ENCODE assay signal across 30 mouse cellular contexts in the genomic region with DNA sequence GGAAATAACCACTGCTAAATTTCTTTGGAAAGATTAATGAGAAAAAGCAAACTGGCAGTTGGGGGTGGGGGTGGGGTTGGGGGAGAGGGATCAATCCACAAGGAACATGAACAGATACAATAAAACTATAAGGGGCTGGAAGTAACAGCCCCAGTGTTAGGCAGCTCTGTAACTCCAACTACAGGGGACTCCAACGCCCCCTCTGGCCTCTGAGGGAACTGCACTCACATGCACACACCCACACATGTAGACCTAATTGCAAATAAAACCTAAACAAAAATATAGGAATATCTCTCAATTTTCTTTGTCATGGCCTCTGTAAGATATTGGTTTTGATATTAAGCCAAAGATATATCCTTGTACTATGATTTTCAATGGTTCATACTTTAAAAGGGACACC.
DNase-seq lines count a peak whose midpoint lies in the region; ATAC-seq and TF ChIP-seq lines count a peak whose summit lies in the region.
"Had no signal": no experiment of that assay in that cellular context is flagged by ENCODE, and none has a peak within 500 bp of the region (broad histone marks: within the 10 kb centered on the region; RNA-seq: fewer than 3 reads in every experiment).

No protein-coding gene starts in this region.

- H3K9me3 ChIP-seq in intestine, postnatal 0 days (ENCODE audit: control insufficient read depth): no peaks in the 10 kb centered on the region
- H3K9me3 ChIP-seq in intestine, embryonic 15.5 days: no peaks in the 10 kb centered on the region
- no peaks in the 10 kb centered on the region for H3K9me3 ChIP-seq in neural tube, embryonic 15.5 days (replicated peaks)
- H3K9me3 ChIP-seq: embryonic facial prominence, embryonic 13.5 days; forebrain, embryonic 12.5 days; heart, embryonic 12.5 days; hindbrain, embryonic 13.5 days; limb, embryonic 13.5 days; liver, embryonic 15.5 days; midbrain, embryonic 15.5 days; neural tube, embryonic 12.5 days; stomach, embryonic 15.5 days had no signal

- no peaks in the 10 kb centered on the region for H3K4me1 ChIP-seq in intestine, postnatal 0 days (replicated peaks; ENCODE audit: control insufficient read depth, insufficient read depth, low read length)
- H3K4me1 ChIP-seq in intestine, embryonic 15.5 days (replicated peaks): 0 out of 2 replicates have a peak, but pooled peaks cover under 1% of the 10 kb centered on the region
- H3K4me1 ChIP-seq in testis, adult 2 months (ENCODE audit: control insufficient read depth, insufficient read depth, low read length): no peaks in the 10 kb centered on the region
- peaks cover 1% of the 10 kb centered on the region; the same call in 1 of the 2 replicates for H3K4me1 ChIP-seq in neural tube, embryonic 15.5 days
- H3K4me1 ChIP-seq: forebrain, embryonic 12.5 days; hindbrain, embryonic 13.5 days; midbrain, embryonic 15.5 days; neural tube, embryonic 12.5 days had no signal

- no peak for TF ChIP-seq POLR2A in testis, adult 2 months (IDR thresholded peaks at IDR 0.05; ENCODE audit: control insufficient read depth, low read depth, low read length)

- H3K27ac ChIP-seq in intestine, postnatal 0 days (ENCODE audit: low read depth, low read length): no peak overlapping the region
- H3K27ac ChIP-seq in intestine, embryonic 15.5 days: no peak overlapping the region
- H3K27ac ChIP-seq in testis, adult 2 months (ENCODE audit: control insufficient read depth, insufficient read depth, low read depth, low read length): no peak overlapping the region
- no peak overlapping the region for H3K27ac ChIP-seq in neural tube, embryonic 15.5 days (replicated peaks)
- H3K27ac ChIP-seq: embryonic facial prominence, embryonic 13.5 days; forebrain, embryonic 12.5 days; hindbrain, embryonic 13.5 days; limb, embryonic 13.5 days; liver, embryonic 15.5 days; macrophage; midbrain, embryonic 15.5 days; neural tube, embryonic 12.5 days; stomach, embryonic 15.5 days had no signal

- no peaks in the 10 kb centered on the region for H3K36me3 ChIP-seq in intestine, postnatal 0 days (ENCODE audit: control insufficient read depth, insufficient read depth)
- no peaks in the 10 kb centered on the region for H3K36me3 ChIP-seq in intestine, embryonic 15.5 days
- H3K36me3 ChIP-seq in testis, adult 2 months (ENCODE audit: control insufficient read depth, insufficient read depth, low read length): no peaks in the 10 kb centered on the region
- H3K36me3 ChIP-seq in neural tube, embryonic 15.5 days: no peaks in the 10 kb centered on the region
- H3K36me3 ChIP-seq: embryonic facial prominence, embryonic 13.5 days; forebrain, embryonic 12.5 days; heart, embryonic 12.5 days; hindbrain, embryonic 13.5 days; limb, embryonic 13.5 days; midbrain, embryonic 15.5 days; neural tube, embryonic 12.5 days; stomach, embryonic 15.5 days had no signal

- no peaks in the 10 kb centered on the region for H3K27me3 ChIP-seq in intestine, postnatal 0 days (replicated peaks; ENCODE audit: control insufficient read depth, insufficient read depth, low read length)
- no peaks in the 10 kb centered on the region for H3K27me3 ChIP-seq in intestine, embryonic 15.5 days (replicated peaks)
- no peaks in the 10 kb centered on the region for H3K27me3 ChIP-seq in testis, adult 2 months (ENCODE audit: control insufficient read depth, insufficient read depth, low read length)
- H3K27me3 ChIP-seq in neural tube, embryonic 15.5 days (replicated peaks): no peaks in the 10 kb centered on the region
- H3K27me3 ChIP-seq: embryonic facial prominence, embryonic 13.5 days; forebrain, embryonic 12.5 days; heart, embryonic 12.5 days; hindbrain, embryonic 13.5 days; limb, embryonic 13.5 days; liver, embryonic 15.5 days; midbrain, embryonic 15.5 days; neural tube, embryonic 12.5 days; Patski; stomach, embryonic 15.5 days had no signal

- no peak for ATAC-seq in intestine, postnatal 0 days
- ATAC-seq in intestine, embryonic 15.5 days: no peak
- ATAC-seq in neural tube, embryonic 15.5 days (ENCODE audit: low FRiP score): no peak
- ATAC-seq: activated CD4-positive, CD25-positive, alpha-beta regulatory T cell, adult 4 months; lung, postnatal 0 days; midbrain, embryonic 15.5 days; Patski had no signal

- DNase-seq in testis, postnatal 14 days (ENCODE audit: low spot score): no peak
- peak; percentile 29 for DNase-seq in R1 (ENCODE audit: low read depth, low spot score)
- no peak for DNase-seq in urinary bladder, postnatal 10 days (ENCODE audit: low spot score)
- DNase-seq: cerebellum, adult 8-10 months; cerebellum, postnatal 36 days; embryo, embryonic 11 days; gastrocnemius, postnatal 10 days; heart, postnatal 14 days; kidney, adult 2 months; kidney, postnatal 10 days; retina, postnatal 1 day; right cerebral cortex, postnatal 25 days had no signal

- H3K4me2 ChIP-seq in intestine, postnatal 0 days (replicated peaks; ENCODE audit: low read depth): no peak overlapping the region
- no peak overlapping the region for H3K4me2 ChIP-seq in intestine, embryonic 15.5 days (replicated peaks)
- no peak overlapping the region for H3K4me2 ChIP-seq in neural tube, embryonic 15.5 days
- H3K4me2 ChIP-seq: embryonic facial prominence, embryonic 13.5 days; forebrain, embryonic 12.5 days; heart, embryonic 12.5 days; hindbrain, embryonic 13.5 days; limb, embryonic 13.5 days; liver, embryonic 15.5 days; midbrain, embryonic 15.5 days; neural tube, embryonic 12.5 days; stomach, embryonic 15.5 days had no signal

- no peak overlapping the region for H3K9ac ChIP-seq in intestine, postnatal 0 days (ENCODE audit: low read depth, low read length)
- no peak overlapping the region for H3K9ac ChIP-seq in intestine, embryonic 15.5 days
- H3K9ac ChIP-seq in neural tube, embryonic 15.5 days (replicated peaks): no peak overlapping the region
- H3K9ac ChIP-seq: embryonic facial prominence, embryonic 13.5 days; forebrain, embryonic 12.5 days; heart, embryonic 12.5 days; hindbrain, embryonic 13.5 days; limb, embryonic 13.5 days; liver, embryonic 15.5 days; midbrain, embryonic 15.5 days; neural tube, embryonic 12.5 days; stomach, embryonic 15.5 days had no signal

- no peak overlapping the region for H3K4me3 ChIP-seq in intestine, postnatal 0 days (ENCODE audit: low read depth, low read length)
- no peak overlapping the region for H3K4me3 ChIP-seq in intestine, embryonic 15.5 days (replicated peaks)
- no peak overlapping the region for H3K4me3 ChIP-seq in testis, adult 2 months (ENCODE audit: control insufficient read depth, low read depth, low read length)
- no peak overlapping the region for H3K4me3 ChIP-seq in neural tube, embryonic 15.5 days (replicated peaks)
- H3K4me3 ChIP-seq: embryonic facial prominence, embryonic 13.5 days; erythroblast, embryonic 14.5 days; forebrain, embryonic 12.5 days; heart, embryonic 12.5 days; hindbrain, embryonic 13.5 days; limb, embryonic 13.5 days; liver, embryonic 15.5 days; midbrain, embryonic 15.5 days; neural tube, embryonic 12.5 days; stomach, embryonic 15.5 days had no signal

- 0 out of 2 replicates have a peak, but pooled peaks have one; percentile 19 for TF ChIP-seq CTCF in intestine, postnatal 0 days (IDR thresholded peaks at IDR 0.05; ENCODE audit: low read depth)
- peak; percentile 37; the same call in 1 of the 2 replicates for TF ChIP-seq CTCF in testis, adult 2 months (IDR thresholded peaks at IDR 0.05; ENCODE audit: control insufficient read depth, insufficient read depth, insufficient replicate concordance, low read depth, low read length)

- 53% methylated on average over 1 of the region's 1 CpGs for WGBS in intestine, postnatal 0 days
- WGBS in intestine, embryonic 15.5 days: 55% methylated on average over 1 of the region's 1 CpGs
- 64% methylated on average over 1 of the region's 1 CpGs for WGBS in neural tube, embryonic 15.5 days
